Mouse (Mus musculus) erythroblast, embryonic 14.5 days (primary cell): ENCODE measurements around the gene Spryd4.

ENCODE experiments used
- GATA1 ChIP-seq: IDR thresholded peaks from 2 replicates; pipeline ENCODE4 v1.6.1; 2012; ENCODE audit warnings: low read length, inconsistent platforms, mixed read lengths
- TAL1 ChIP-seq: IDR thresholded peaks from 3 replicates; pipeline ENCODE4 v1.6.1; 2012; ENCODE audit warnings: low read length, inconsistent platforms, mixed read lengths

DNA sequence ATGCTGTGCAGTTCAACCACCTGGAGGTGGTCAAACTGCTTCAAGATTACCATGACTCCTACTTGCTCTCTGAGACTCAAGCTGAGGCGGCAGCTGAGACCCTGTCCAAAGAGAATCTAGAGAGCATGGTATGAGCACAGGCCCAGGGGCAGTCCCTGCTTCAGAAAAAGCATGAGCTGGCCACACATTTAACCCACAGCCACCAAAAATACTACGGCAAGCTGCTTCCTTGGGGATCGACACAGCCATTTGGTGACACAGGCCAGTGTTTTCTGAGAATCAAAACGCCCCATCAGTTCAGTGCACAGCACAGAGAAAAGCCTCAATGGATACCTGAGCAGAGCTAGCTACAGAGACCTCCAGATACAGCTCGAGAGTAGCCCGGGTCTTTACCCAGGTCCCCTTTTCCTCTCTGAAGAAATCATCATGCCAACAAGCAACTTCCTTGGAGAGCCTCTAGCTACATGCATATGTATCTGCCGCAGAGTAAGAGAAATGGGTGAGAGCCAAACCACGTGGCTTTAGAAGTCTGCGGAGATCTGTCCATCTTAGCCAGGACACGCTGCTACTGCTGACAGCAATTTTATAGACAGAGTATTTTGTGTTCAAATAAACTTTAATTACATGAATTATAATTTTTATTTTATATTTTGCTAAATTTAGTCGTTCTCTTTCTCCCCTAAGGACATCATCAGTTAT, 2.1 kb downstream of the Spryd4 start:
- TF ChIP-seq GATA1, result no peak
- no peak for TF ChIP-seq TAL1
